In genomic region chr17:43501631-43502030, GRCm38 (mm10) we compare ENCODE assay signal across 31 mouse cellular contexts. TPM values are rescaled to one million over a fixed set of nuclear protein-coding genes. Genes with fewer than 3 reads are reported as not detected.
DNase-seq lines count a peak whose midpoint lies in the region; ATAC-seq lines count a peak whose summit lies in the region.
"Had no signal": no experiment of that assay in that cellular context is flagged by ENCODE, and none has a peak within 500 bp of the region (broad histone marks: within the 10 kb centered on the region; RNA-seq: fewer than 3 reads in every experiment).

No protein-coding gene starts in this region.

- no peaks in the 10 kb centered on the region for H3K36me3 ChIP-seq in forebrain, embryonic 16.5 days (ENCODE audit: control insufficient read depth, insufficient read depth)
- H3K36me3 ChIP-seq: embryonic facial prominence, embryonic 12.5 days; G1E; limb, embryonic 12.5 days; liver, embryonic 15.5 days had no signal

- WGBS in forebrain, embryonic 16.5 days, result 91% methylated on average over 5 of the region's 5 CpGs

- H3K9ac ChIP-seq in forebrain, embryonic 16.5 days (replicated peaks; ENCODE audit: low read depth, low read length), result no peak overlapping the region
- H3K9ac ChIP-seq: embryonic facial prominence, embryonic 12.5 days; hindbrain, embryonic 14.5 days; limb, embryonic 12.5 days; liver, embryonic 15.5 days; lung, embryonic 14.5 days had no signal

- no peak overlapping the region for H3K27ac ChIP-seq in forebrain, embryonic 16.5 days (ENCODE audit: low read length)
- H3K27ac ChIP-seq: embryonic facial prominence, embryonic 12.5 days; gastrocnemius, adult 2 months; hindbrain, embryonic 14.5 days; limb, embryonic 12.5 days; liver, embryonic 15.5 days; stomach, postnatal 0 days had no signal

- no peaks in the 10 kb centered on the region for H3K27me3 ChIP-seq in forebrain, embryonic 16.5 days (replicated peaks; ENCODE audit: control insufficient read depth, insufficient read depth, low read length)
- H3K27me3 ChIP-seq: embryonic facial prominence, embryonic 12.5 days; limb, embryonic 12.5 days; liver, embryonic 15.5 days had no signal

- no peak overlapping the region for H3K4me3 ChIP-seq in forebrain, embryonic 16.5 days (replicated peaks; ENCODE audit: low read length)
- H3K4me3 ChIP-seq: embryonic facial prominence, embryonic 12.5 days; gastrocnemius, adult 2 months; limb, embryonic 12.5 days; liver, embryonic 15.5 days had no signal

- DNase-seq in kidney, adult 18-20 months, result peak; percentile 21
- DNase-seq in kidney, postnatal 4 days, result no peak
- DNase-seq in kidney, adult 8-10 months, result peak; percentile 58 to 72
- DNase-seq in kidney, postnatal 10 days, result peak; percentile 16
- no peak for DNase-seq in yolk sac, embryonic 10.5 days (ENCODE audit: low spot score)
- DNase-seq in cerebellum, adult 11-12 months, result no peak
- DNase-seq: adrenal gland, adult 8-10 months; cerebellum, adult 9-11 months; embryo, embryonic 11 days; gastrocnemius, adult 2 months; gastrocnemius, postnatal 36 days; heart, adult 18-20 months; layer of hippocampus, adult 9-11 months; lung, embryonic 14.5 days; lung, postnatal 14 days; right cerebral cortex, adult 18-20 months; thymus, adult 18-20 months; thymus, postnatal 25 days had no signal

- H3K4me1 ChIP-seq in forebrain, embryonic 16.5 days (replicated peaks; ENCODE audit: control insufficient read depth, insufficient read depth, low read length), result no peaks in the 10 kb centered on the region
- H3K4me1 ChIP-seq: embryonic facial prominence, embryonic 12.5 days; limb, embryonic 12.5 days; liver, embryonic 15.5 days had no signal

- no peaks in the 10 kb centered on the region for H3K9me3 ChIP-seq in forebrain, embryonic 16.5 days (ENCODE audit: control insufficient read depth, low read length)
- H3K9me3 ChIP-seq: embryonic facial prominence, embryonic 12.5 days; limb, embryonic 12.5 days; liver, embryonic 15.5 days had no signal

- no peak overlapping the region for H3K4me2 ChIP-seq in forebrain, embryonic 16.5 days (ENCODE audit: low read length)
- H3K4me2 ChIP-seq: embryonic facial prominence, embryonic 12.5 days; heart, embryonic 11.5 days; hindbrain, embryonic 14.5 days; limb, embryonic 12.5 days; liver, embryonic 15.5 days; lung, embryonic 14.5 days had no signal

- ATAC-seq in forebrain, embryonic 16.5 days, result no peak
- ATAC-seq: forebrain, embryonic 14.5 days; midbrain, embryonic 16.5 days had no signal

RNA-seq across cellular contexts. Expression of gene Mep1a, which starts 1.0 kb away (rescaled TPM):
- 0.11 TPM in 1 of 2 replicates, not detected in the other for polyA plus RNA-seq in forebrain, embryonic 16.5 days (2015; fragmentation: Nextera tagmentation; extraction: Ambion mirVana)
- polyA plus RNA-seq: embryonic facial prominence, embryonic 12.5 days; forebrain, embryonic 14.5 days; G1E; heart, embryonic 11.5 days; limb, embryonic 12.5 days; lung, embryonic 14.5 days; midbrain, embryonic 16.5 days; neural tube, embryonic 11.5 days had no signal

RNA-seq across cellular contexts. Expression of gene Ankrd66, which starts 41.8 kb away (rescaled TPM):
- 0.48 and 0.68 TPM in 2 replicates for polyA plus RNA-seq in forebrain, embryonic 16.5 days (2015; fragmentation: Nextera tagmentation; extraction: Ambion mirVana)
- polyA plus RNA-seq: embryonic facial prominence, embryonic 12.5 days; G1E; heart, embryonic 11.5 days; heart, embryonic 16.5 days; limb, embryonic 12.5 days; liver, adult 2 months; liver, embryonic 15.5 days; stomach, postnatal 0 days had no signal

Comparison
In these comparisons a context has a peak if more than half of its experiments do, and no peak if none do; other contexts are left out.
1. DNase-seq: peak in kidney, adult 18-20 months (single experiment), kidney, adult 8-10 months (2 of 2) and kidney, postnatal 10 days (single experiment); none in kidney, postnatal 4 days (0 of 2), yolk sac, embryonic 10.5 days (single experiment) and cerebellum, adult 11-12 months (single experiment).